Mouse (Mus musculus): Measurements from ENCODE around the gene Snx18.

Snx18 gene

GRCm38 (mm10) chr13:113595987-113596386, 22.4 kb downstream of the Snx18 start:
- no peak for DNase-seq

DNA sequence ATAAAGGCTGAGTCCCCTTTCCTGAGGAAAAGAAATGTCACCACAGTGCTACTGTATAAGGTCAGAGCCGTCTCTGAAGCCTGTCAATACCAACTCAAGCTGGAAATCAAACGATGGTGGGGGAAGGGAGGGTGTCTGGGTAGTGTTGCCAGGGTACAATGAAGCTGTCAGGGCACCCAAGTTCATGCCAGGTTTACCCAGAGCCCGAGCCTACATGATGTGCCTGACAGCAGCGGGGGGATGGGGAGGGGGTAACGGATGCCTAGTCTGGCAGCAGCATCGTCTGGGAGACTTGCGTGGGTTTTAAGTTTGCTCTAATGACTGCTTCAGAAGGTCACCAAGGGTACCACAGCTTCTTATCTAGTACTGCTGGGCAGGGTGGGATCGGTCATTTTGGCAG, 23.1 kb downstream of the Snx18 start:
- no peak for DNase-seq

- DNase-seq, result no peak
Observed at GRCm38 (mm10) chr13:113594361-113594760, 24.0 kb downstream of the Snx18 start.

DNA sequence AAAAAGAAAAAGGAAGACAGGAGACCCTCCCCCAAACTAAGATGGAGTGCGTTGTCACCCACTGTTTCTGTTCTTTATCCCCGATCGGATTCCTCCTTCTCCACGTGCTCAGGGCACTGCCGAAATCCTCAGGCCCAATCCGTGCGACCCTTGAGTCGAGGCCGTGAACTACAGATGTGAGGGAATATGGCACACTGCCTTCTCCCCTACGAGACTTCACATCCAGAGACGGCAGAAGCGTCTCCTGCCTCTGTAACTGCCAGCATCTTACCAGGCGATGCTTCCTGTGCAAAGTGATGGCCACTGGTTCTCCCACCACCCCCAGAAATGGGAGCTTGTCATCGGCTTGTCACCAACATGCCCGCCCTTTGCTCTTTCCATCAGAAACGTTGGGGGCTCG, 24.7 kb downstream of the Snx18 start:
- DNase-seq, result no peak

DNA sequence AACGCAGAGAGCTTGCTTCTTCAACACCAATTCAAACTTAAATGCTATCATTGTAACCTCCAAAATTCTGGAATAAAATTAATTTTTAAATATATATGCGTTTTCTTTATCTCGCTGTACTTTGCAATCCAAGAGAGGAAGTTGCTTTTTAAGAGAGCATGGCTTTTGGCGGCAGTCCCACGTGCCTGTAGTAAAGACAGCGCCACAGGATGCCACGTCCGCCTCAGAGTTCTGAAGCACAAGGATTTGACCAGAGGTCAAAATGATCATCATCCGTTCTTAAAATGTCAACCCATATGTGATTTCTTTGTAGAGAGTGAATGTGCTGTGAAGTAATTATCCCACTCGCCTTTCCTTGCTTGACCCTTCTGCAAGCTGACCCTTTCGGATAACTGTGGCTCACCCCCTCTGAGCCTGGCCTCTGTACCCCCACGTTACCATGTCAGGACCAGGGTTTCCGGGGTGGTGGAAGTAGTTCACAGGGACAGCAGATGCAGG, 25.6 kb downstream of the Snx18 start:
- no peak for DNase-seq

DNA sequence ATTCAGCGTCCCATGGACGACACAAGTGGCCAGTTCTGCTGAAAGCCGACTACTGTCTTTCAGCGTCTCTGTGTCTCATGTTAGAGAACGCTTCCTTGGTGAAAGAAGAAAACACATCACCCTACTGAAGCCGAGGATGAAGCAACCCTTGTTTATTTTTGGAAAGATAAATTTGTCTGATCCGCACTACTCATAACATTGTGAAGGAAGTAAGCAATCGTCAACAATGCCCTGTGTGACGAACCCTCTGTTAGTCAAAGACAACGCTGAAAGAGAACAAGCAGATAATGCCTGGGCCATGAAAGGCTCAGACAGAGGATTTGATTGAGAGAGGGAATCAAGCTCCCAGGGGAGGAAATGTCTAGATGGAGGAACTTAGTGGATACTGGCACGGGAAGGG, 27.0 kb downstream of the Snx18 start:
- DNase-seq, result no peak

DNA sequence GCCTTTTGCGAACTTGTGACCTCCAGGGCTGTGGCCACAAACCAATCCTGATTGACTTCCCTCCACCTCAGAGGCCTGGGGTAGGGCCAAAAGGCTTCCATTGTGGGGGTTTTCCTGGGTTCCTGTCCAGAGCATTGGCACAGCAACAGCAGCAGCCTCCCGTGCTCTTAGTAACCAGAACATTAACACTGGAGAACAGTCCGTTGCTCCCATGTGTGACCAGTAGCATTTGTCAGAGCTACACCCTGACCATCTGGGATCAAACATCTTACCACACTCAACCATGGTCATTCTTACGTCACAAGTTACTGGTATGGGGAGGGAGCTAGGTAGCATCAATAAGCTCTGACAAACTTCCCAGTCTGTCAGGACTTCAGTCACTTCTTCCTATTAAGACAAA, 28.1 kb downstream of the Snx18 start:
- DNase-seq, result no peak

- DNase-seq, result no peak
Observed at GRCm38 (mm10) chr13:113589499-113589898, 28.9 kb downstream of the Snx18 start.

DNA sequence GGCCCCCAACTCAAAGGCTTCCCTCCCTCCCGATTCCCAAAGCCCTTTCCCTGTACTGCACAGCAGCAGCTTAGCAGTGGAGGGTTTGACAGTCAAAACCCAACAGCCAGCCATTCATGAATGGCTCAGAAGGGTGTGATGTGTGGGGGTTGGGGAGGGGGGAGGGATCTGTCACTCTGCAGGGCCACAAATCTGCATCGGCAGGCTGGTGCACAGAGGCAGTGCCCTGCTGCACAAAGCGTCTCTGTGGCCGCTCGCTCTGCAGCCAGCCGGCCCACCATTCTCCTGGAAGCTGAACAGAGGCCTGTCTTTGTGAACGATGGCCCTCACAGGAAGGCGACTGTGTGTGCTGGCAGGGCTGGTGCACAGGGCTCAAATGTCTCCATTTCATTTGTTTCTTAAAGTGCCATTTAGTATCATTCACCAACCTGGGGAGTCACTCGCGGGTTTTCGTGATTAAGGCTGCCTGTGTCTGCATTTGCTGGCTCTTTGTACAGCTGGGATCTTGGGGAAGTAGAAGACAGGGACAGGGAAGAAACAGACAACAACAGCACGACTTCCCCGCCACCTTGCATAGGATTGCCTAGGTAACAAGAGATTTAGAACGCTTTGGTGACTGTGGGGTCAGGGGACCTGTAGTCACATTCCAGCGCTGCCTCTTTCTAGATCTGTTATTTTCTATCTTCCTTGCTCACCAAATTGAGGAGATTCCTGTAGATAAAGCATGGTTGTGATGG, 31.0 kb downstream of the Snx18 start:
- peak; percentile 34 for DNase-seq

DNA sequence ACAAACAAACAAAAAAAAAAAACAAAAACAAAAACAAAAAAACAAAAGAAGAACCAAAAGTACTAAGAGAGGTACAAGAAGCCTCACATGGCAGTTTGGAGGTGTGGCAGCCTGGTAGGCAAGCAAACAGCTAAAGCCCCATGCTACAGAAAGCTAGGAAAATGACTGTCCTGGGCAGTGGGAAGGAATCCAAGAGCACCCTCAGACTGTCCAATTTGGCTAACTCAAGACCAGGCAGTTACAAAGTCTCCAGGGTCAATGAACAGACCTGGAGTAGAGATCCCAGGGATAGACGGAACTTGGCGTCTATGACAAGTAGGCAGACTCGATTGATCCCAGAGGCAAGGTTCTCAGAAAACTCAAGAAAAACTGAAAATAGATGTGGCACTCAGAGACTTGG, 32.8 kb downstream of the Snx18 start:
- DNase-seq, result no peak

- DNase-seq, result no peak
Observed at GRCm38 (mm10) chr13:113584431-113584830, 33.9 kb downstream of the Snx18 start.

- DNase-seq, result no peak
Observed at GRCm38 (mm10) chr13:113583563-113583962, 34.8 kb downstream of the Snx18 start.

DNA sequence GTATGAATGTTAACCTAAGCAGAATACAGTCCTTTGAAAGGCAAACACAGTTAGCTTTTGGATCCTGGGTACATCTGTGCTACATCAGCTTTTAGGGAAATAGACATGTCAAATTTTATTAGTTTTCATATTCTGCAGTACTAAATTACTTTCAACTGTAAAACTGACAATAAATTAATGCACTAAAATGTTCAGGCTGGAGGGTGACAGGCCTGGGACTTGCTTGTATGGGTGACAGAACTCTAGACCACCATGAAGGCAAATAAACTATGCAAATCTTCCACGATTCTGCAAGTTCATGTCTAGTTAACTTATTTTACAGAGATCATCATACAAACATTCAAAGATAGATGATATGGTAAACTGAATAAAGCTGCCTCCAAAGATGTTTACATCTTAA, 36.3 kb downstream of the Snx18 start:
- no peak for DNase-seq

DNA sequence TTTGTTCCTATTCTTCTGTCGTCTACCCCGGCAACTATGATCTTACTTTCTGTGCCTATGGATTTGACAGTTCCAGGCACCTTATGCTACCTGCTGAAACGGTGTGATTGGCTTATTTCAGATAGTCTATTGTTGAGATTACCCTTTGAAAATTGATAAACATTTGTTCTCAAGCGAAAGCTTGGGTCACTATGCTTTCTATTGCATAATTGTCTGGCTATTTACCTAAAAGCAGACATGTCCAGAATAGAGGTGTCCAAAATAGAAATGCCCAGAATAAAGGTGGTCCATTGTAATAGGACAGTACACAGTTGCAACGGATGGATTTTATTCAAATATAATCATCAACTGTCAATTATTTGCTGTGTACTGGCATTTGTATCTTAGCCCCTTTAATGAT, 36.9 kb downstream of the Snx18 start:
- DNase-seq, result no peak

DNA sequence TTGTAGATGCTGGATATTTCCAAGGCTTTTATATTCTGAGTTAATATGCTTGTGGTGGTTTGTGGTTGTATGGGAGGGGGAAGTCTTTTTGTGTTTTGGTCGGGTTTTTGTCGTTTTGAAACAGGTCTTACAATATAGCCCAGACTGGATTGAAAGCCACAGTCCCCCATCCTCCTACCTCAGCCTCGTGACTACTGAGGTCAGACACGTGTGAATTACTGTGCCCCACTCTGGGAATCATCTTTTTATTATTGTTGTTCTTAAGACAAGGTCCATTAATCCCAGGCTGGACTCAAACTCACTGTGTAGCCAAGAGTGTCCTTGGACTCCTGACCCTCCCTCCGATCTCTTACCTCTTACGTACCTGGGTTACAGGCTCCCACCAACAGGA, 38.0 kb downstream of the Snx18 start:
- no peak for DNase-seq

GRCm38 (mm10) chr13:113579788-113580399, 38.5 kb downstream of the Snx18 start:
- no peak for DNase-seq

GRCm38 (mm10) chr13:113574232-113574631, 44.1 kb downstream of the Snx18 start:
- no peak for DNase-seq

DNA sequence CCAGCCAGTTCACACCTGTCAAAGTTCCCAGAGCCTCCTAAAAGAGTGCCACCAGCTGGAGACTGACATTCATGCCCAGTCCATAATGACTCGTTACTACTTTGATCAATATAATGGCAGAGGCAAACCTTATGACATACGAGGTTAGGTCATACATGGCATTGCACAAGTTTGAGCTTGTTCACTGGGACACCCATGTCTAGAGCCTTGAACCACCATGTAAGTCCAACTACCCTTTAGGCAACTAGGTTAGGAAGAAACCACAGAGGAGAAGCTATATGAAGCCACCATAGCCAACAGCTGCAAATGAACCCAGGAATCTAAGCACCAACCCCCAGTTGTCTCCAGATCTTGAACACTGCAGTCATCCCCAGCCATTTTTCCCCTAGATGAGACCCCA, 45.0 kb downstream of the Snx18 start:
- DNase-seq, result no peak

GRCm38 (mm10) chr13:113572046-113572686, 46.2 kb downstream of the Snx18 start:
- DNase-seq, result no peak

GRCm38 (mm10) chr13:113569526-113569925, 48.8 kb downstream of the Snx18 start:
- no peak for DNase-seq

DNA sequence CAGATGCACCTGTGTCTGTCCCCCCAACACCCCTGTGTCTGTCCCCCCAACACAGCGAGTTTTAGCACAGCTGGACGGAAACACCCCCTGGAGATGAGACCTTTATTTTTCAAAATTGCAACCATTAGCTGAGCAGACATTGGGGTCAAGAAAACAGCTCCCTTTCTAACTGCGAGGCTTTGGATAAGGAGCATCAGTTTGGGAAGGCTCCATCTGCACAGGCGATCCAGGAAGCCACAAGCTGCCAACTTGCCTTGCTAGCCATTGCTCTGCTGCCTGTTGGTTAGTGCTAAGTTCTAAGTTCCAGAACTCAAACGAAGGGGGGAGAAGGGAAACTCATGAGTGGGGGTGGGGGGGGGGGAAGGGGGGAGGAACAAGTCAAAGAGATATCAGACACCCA, 51.4 kb downstream of the Snx18 start:
- DNase-seq, result no peak

GRCm38 (mm10) chr13:113566411-113566810, 52.0 kb downstream of the Snx18 start:
- DNase-seq, result no peak

DNA sequence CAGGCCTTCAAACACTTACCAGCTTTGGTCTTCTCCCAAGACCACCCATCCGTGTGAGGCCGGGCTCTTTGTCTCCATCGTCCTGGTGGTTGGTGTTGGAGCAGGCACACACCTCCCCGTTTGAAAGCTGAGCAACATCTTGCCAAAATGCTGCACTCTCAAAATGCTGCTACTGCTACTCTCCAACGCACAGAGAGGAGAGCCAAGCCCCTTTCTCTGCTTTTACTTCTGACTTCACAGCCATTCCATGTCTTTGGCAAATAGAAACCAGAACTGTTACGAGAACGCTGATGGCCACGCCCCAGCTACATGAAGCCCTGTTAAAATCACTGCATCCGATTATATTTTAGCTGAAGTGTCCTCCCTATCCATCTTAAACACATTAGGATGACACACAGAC, 58.7 kb downstream of the Snx18 start:
- no peak for DNase-seq

DNA sequence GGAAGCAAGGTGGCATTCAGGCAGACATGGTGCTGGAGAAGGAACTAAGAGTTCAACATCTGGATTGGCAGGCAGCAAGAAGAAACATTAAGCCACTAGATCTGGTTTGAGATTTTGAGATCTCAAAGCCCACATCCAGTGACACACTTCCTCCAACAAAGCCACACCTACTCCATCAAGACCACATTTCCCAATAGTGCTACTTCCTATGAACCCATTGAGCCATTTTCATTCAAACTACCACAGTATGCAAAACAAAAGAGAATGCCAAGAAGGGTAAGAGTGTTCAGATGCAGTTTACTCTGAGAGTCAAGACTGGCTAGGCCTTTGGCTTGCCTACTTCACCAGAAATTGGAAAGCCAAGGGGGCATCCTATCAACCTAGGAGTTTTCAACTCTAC, 61.8 kb downstream of the Snx18 start:
- no peak for DNase-seq

Data from right cerebral cortex, postnatal 25 days (tissue).